Mouse (Mus musculus) hematopoietic stem cell, adult 5-6 weeks (primary cell): ENCODE measurements at regions not wholly inside any gene's neighbourhood (a gene's known extent, or its start where the extent isn't known, plus 50 kb on each side); places are given as distances from the start of the nearest gene placed in this dataset.

Experiments
- ATAC-seq, 2 experiments: fragments of 125-278 bp in 1 of 2; replicated peaks in 1 of 2; 2 replicates each; pipeline ENCODE4 v1.8.0; 2016 to 2017; ENCODE audit warnings: inconsistent platforms in 2 of 2, mild to moderate bottlenecking in 2 of 2, moderate number of reproducible peaks in 2 of 2, low read depth in 1 of 2, moderate TSS enrichment in 1 of 2; ENCODE audit not compliant: low FRiP score in 2 of 2, poor library complexity in 2 of 2, severe bottlenecking in 2 of 2, insufficient read depth in 1 of 2, low TSS enrichment in 1 of 2

- no peak for ATAC-seq
Measured at GRCm38 (mm10) chr5:74857861-74858260, 155.1 kb upstream of the Lnx1 start.

GRCm38 (mm10) chr5:74857161-74857560 lies 154.4 kb upstream of the Lnx1 start:
- no peak for ATAC-seq

GRCm38 (mm10) chr5:74847824-74848223 lies 145.1 kb upstream of the Lnx1 start:
- no peak for ATAC-seq

- no peak for ATAC-seq
Measured at GRCm38 (mm10) chr5:74846674-74847073, 144.0 kb upstream of the Lnx1 start.

- no peak for ATAC-seq
Measured at GRCm38 (mm10) chr5:74834401-74834800, 131.7 kb upstream of the Lnx1 start.

GRCm38 (mm10) chr5:74833887-74834286 lies 131.2 kb upstream of the Lnx1 start:
- ATAC-seq, result no peak

GRCm38 (mm10) chr5:74832011-74832410 lies 129.3 kb upstream of the Lnx1 start:
- ATAC-seq, result no peak

- ATAC-seq, result no peak
Measured at GRCm38 (mm10) chr5:74830646-74831045, 127.9 kb upstream of the Lnx1 start.

GRCm38 (mm10) chr5:74829003-74829402 lies 126.3 kb upstream of the Lnx1 start:
- ATAC-seq, result no peak

- ATAC-seq, result no peak
Measured at GRCm38 (mm10) chr5:74827944-74828343, 125.2 kb upstream of the Lnx1 start.

- no peak for ATAC-seq
Measured at GRCm38 (mm10) chr5:74825517-74826254, 123.0 kb upstream of the Lnx1 start.

- ATAC-seq, result no peak
Measured at GRCm38 (mm10) chr5:74823719-74824118, 121.0 kb upstream of the Lnx1 start.

- no peak for ATAC-seq
Measured at GRCm38 (mm10) chr5:74821969-74822368, 119.3 kb upstream of the Lnx1 start.

- ATAC-seq, result no peak
Measured at GRCm38 (mm10) chr5:74816523-74816922, 113.8 kb upstream of the Lnx1 start.

GRCm38 (mm10) chr5:74813396-74813795 lies 110.7 kb upstream of the Lnx1 start:
- no peak for ATAC-seq

- ATAC-seq, result no peak
Measured at GRCm38 (mm10) chr5:74811046-74811445, 108.3 kb upstream of the Lnx1 start.

- no peak for ATAC-seq
Measured at GRCm38 (mm10) chr5:74807581-74808221, 105.0 kb upstream of the Lnx1 start.

- no peak for ATAC-seq
Measured at GRCm38 (mm10) chr5:74801946-74802345, 99.2 kb upstream of the Lnx1 start.

GRCm38 (mm10) chr5:74800351-74800750 lies 97.6 kb upstream of the Lnx1 start:
- ATAC-seq, result no peak
